Mouse (Mus musculus): ENCODE results near the gene Nfu1.

GRCm38 (mm10) chr6:87075092-87075685, 66.2 kb downstream of the Nfu1 start:
- TF ChIP-seq CTCF (IDR thresholded peaks at IDR 0.05; ENCODE audit: low read depth): no peak
- no peak for TF ChIP-seq EP300 (IDR thresholded peaks at IDR 0.05; ENCODE audit: low read depth)

Measured in liver, embryonic 14.5 days (tissue).